Mouse (Mus musculus) hindbrain, embryonic 11.5 days (tissue): ENCODE measurements around the gene Fam187b. TPM values are rescaled to one million over a fixed set of nuclear protein-coding genes. Genes with fewer than 3 reads are reported as not detected.

ENCODE experiments used
- ATAC-seq: fragments of 200-750 bp; cut with Nextera tagmentation; 2 replicates; pipeline ENCODE4 v1.8.0; 2017; ENCODE audit warnings: mild to moderate bottlenecking, moderate TSS enrichment, moderate library complexity; ENCODE audit not compliant: low FRiP score
- DNase-seq: peaks from one replicate; pipeline ENCODE4 v3.0.0-alpha.2; 2015; ENCODE audit warnings: low spot score
- H3K27ac ChIP-seq: fragments of 300-500 bp; sonication (generic); 2 replicates; pipeline ENCODE4 v1.5.1; 2014; ENCODE audit warnings: mild to moderate bottlenecking, low read depth, low read length
- H3K27me3 ChIP-seq: fragments of 300-500 bp; sonication (generic); 2 replicates; pipeline ENCODE4 v1.6.1; 2014; ENCODE audit warnings: mild to moderate bottlenecking, low read length, moderate library complexity, mixed read lengths; ENCODE audit not compliant: control insufficient read depth, insufficient read depth
- H3K36me3 ChIP-seq: fragments of 300-500 bp; sonication (generic); 2 replicates; pipeline ENCODE4 v1.6.1; 2014; ENCODE audit warnings: mild to moderate bottlenecking, low read length, moderate library complexity, mixed read lengths; ENCODE audit not compliant: control insufficient read depth, insufficient read depth
- H3K4me1 ChIP-seq: fragments of 300-500 bp; sonication (generic); replicated peaks from 2 replicates; pipeline ENCODE4 v1.6.1; 2014; ENCODE audit warnings: low read length, mixed read lengths; ENCODE audit not compliant: control insufficient read depth, insufficient read depth
- H3K4me2 ChIP-seq: fragments of 300-500 bp; sonication (generic); replicated peaks from 2 replicates; pipeline ENCODE4 v1.6.1; 2014; ENCODE audit warnings: mild to moderate bottlenecking, low read depth, low read length
- H3K4me3 ChIP-seq: fragments of 300-500 bp; sonication (generic); 2 replicates; pipeline ENCODE4 v1.5.1; 2014; ENCODE audit warnings: low read depth, low read length
- H3K9ac ChIP-seq: fragments of 300-500 bp; sonication (generic); 2 replicates; pipeline ENCODE4 v1.6.1; 2014; ENCODE audit warnings: low read depth, low read length
- H3K9me3 ChIP-seq: fragments of 300-500 bp; sonication (generic); 2 replicates; pipeline ENCODE4 v1.6.1; 2016; ENCODE audit warnings: low read length; ENCODE audit not compliant: control insufficient read depth
- WGBS: fragments of 180-500 bp; shearing (Covaris S2); extraction: QIAGEN DNeasy Blood & Tissue Kit; methylation state at CpG from one replicate; pipeline ENCODE4 v1.1.7; 2014; 5-methylcytosine and 5-hydroxymethylcytosine counted together
- polyA plus RNA-seq: library from polyadenylated mRNA; unstranded; fragments of >200 nt; fragmentation: Nextera tagmentation; extraction: Ambion mirVana; gene quantifications from 2 replicates; pipeline ENCODE4 v1.2.1, GENCODE M21; 2014

Gene Fam187b
- polyA plus RNA-seq, 1 experiment from 2014 or later = 0.59 TPM

DNA sequence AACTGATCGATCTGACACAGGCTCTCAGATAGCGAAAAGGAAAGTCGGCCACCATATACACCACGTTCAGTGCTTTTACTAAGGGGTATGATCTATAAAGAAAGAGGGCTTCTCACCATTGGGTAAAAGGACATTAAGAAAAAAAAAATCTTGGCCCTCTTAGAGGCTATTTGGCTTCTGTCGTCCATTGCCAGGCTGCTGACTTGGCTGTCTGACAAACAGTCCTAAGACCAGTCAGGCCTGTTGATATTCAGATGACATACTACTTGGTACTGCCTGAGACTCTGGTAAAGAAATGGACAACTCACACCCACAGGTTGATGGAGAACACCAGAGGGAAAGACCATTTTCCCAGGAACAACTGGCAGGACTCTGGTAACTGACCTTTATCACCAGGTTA lies 39.4 kb downstream of the Fam187b start:
- 91% methylated on average over 5 of the region's 5 CpGs for WGBS
- ATAC-seq = no peak
- H3K9me3 ChIP-seq = no peaks in the 10 kb centered on the region

DNA sequence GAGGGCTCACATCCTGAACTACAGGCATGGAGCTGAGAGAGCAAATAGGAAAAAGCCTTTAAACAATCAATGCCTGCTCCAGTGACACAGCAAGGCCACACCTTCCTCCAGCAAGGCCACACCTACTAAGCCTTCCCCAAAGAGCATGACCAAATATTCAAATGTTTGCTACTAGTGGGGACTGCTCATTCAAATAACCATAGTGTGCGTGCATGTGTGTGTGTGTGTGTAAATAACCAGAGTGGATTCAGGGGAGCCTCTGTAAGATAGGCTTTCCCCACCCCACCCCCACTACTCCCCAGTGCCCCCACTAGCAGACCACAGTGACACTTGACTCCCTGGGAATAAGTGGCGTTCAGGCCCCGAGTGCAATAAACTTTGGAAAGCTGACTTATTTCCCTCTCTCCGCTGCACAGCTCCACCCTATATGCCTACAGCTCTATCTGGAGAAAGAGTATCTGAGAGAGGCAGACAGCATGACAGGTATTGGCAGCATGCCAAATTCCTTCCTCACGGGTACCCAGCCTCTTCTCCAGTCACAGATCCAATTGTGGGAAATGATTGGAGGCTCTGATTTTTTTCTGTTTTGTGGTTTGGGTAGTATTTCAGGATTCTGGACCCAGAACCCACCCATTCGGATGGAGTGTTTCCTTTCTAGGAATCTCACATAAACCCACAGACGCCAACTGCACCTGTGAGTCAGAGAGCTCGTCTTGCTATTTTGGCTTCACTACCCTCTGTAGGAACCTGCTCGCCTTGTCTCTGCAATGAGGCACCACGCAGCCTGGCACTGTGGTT lies 43.7 kb downstream of the Fam187b start:
- Histone ChIP-seq H3K9me3 (no peaks in the 10 kb centered on the region), H3K27ac (no peak overlapping the region), H3K4me2 (no peak overlapping the region), H3K4me3 (no peak overlapping the region), H3K9ac (no peak overlapping the region), H3K27me3 (no peaks in the 10 kb centered on the region), H3K4me1 (no peaks in the 10 kb centered on the region), H3K36me3 (no peaks in the 10 kb centered on the region)
- WGBS = 68% methylated on average over 10 of the region's 10 CpGs
- no peak for ATAC-seq
- DNase-seq = peak; percentile 18

More for the DNA sequence above, 39.4 kb downstream of the Fam187b start:
- Histone ChIP-seq H3K4me2 (no peak overlapping the region), H3K27me3 (no peaks in the 10 kb centered on the region), H3K27ac (no peak overlapping the region), H3K9ac (no peak overlapping the region), H3K4me1 (no peaks in the 10 kb centered on the region), H3K4me3 (no peak overlapping the region), H3K36me3 (no peaks in the 10 kb centered on the region)
- no peak for DNase-seq

DNA sequence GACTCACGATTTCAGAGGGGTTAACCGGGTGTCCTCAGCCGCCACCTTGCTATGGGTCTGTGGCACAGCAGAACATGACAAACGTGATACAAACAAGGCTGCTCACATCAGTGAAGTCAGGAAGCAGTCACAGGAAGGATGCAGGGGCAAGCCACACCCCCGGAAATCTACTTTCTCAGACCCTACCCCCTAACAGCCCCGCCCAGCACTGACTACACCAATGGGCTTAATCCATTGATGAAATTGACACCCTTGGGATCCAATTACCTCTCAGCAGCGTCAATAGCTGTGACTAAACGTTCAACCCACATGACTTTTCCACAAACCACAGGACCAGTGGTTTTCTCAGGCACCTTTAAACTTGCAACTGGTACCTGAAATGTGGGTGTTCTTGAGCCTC lies 55.0 kb downstream of the Fam187b start:
- Histone ChIP-seq H3K36me3 (no peaks in the 10 kb centered on the region), H3K4me2 (no peak overlapping the region), H3K27me3 (no peaks in the 10 kb centered on the region), H3K9ac (no peak overlapping the region), H3K4me1 (no peaks in the 10 kb centered on the region), H3K4me3 (no peak overlapping the region), H3K9me3 (no peaks in the 10 kb centered on the region), H3K27ac (no peak overlapping the region)
- no peak for ATAC-seq
- DNase-seq = no peak
- whole genome bisulfite sequencing = 74% methylated on average over 8 of the region's 8 CpGs

DNA sequence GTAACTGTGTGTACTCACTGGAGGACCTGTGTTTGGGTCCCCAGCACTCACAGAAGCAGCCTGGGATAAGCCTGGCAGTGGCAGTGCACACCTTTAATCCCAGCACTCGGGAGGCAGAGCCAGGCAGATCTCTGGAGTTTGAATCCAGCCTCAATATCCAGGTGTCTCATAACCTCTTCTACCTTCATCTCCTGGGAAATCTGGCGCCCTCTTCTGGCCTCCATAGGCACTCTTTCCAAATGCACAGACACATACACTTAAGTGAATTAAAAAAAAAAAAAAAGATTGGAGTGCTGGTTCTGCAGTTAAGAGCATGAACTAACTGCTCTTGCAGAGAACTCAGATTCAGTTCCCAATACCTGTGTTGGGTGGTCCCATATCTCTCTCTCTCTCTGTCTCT lies 57.1 kb downstream of the Fam187b start:
- Histone ChIP-seq H3K27ac (no peak overlapping the region), H3K4me1 (no peaks in the 10 kb centered on the region), H3K27me3 (no peaks in the 10 kb centered on the region), H3K9me3 (no peaks in the 10 kb centered on the region), H3K9ac (no peak overlapping the region), H3K4me3 (no peak overlapping the region), H3K36me3 (no peaks in the 10 kb centered on the region), H3K4me2 (no peak overlapping the region)
- DNase-seq = no peak
- WGBS = 76% methylated on average over 2 of the region's 2 CpGs
- no peak for ATAC-seq

DNA sequence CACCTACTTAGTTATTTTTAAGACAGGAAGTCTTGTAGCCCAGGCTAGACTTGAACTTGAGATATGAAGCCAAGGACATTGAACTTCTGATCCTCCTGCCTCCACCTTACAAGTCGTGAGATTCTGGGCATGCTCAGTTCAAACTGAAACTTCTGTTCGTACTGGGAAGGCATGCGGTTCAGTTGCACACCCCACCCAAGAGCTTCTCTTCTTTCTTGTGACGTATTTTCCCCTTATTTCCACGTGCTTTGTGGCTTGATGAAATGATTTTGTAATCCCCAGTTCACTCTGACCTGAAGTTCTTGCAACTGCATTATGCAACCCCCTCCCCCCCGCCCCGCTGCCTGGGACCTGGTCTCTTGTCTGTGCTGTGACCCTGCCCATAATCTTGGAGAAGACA lies 58.1 kb downstream of the Fam187b start:
- Histone ChIP-seq H3K27me3 (no peaks in the 10 kb centered on the region), H3K4me3 (no peak overlapping the region), H3K9me3 (no peaks in the 10 kb centered on the region), H3K4me2 (no peak overlapping the region), H3K36me3 (no peaks in the 10 kb centered on the region), H3K27ac (no peak overlapping the region), H3K4me1 (no peaks in the 10 kb centered on the region), H3K9ac (no peak overlapping the region)
- no peak for DNase-seq
- no peak for ATAC-seq
- 82% methylated on average over 7 of the region's 7 CpGs for WGBS

DNA sequence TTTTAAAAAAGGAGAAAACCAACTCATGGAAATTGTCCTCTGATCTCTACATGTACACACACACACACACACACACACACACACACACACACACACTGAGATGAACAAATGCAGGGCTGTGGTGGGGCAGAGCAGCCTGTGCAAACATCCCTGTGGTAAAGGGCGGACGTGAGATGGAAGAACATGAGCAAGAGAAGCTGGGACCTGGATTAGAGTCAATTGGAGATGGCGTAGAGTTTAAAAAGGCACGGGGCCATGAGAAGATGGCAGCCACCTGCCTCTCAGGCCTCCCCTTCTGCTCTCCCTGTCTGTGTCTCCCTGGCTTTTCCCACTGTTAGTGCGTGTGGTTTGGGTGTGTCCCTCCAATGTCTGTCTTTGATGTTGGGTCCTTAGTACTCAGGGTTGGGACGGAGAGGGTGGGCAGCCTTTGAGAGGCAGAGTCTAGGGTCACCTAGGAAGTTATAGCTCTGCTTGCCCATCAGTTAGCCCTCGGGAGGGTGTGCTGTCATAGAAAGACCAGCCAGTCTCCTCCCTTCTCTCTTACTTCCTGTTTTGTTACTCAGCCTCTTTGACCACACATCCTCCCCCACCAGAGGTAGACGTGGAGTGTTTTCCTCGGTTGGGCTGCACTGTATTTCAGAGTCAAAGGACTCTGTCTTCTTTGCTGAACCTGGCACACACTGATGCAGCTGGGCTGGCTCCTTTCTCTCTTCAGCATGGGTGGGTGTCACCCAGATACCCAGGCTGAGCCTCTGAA lies 60.0 kb downstream of the Fam187b start:
- Histone ChIP-seq H3K27me3 (no peaks in the 10 kb centered on the region), H3K4me3 (no peak overlapping the region), H3K36me3 (no peaks in the 10 kb centered on the region), H3K4me1 (no peaks in the 10 kb centered on the region), H3K9ac (no peak overlapping the region), H3K9me3 (no peaks in the 10 kb centered on the region), H3K27ac (no peak overlapping the region), H3K4me2 (no peak overlapping the region)
- no peak for DNase-seq
- 71% methylated on average over 9 of the region's 9 CpGs for WGBS
- no peak for ATAC-seq

DNA sequence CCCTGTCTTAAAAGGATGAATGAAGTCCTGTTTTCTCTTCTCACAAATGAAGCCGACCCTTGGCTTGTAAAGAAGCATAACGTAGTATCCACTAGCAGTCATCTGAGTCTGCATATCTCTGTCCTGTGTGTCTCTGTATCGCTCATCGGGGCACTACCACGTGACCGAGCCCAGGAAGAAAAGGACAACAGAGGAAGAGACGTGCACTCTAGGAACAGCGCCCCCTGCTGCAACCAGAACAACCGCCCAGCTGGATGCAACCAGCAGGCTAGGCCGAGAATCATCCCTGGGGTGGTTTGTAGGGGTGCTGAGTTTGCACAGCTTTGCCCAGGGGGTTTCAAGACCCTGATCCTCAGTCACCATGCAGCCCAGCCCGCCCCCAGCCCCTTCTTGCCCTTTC lies 61.2 kb downstream of the Fam187b start:
- Histone ChIP-seq H3K36me3 (no peaks in the 10 kb centered on the region), H3K9me3 (no peaks in the 10 kb centered on the region), H3K4me1 (no peaks in the 10 kb centered on the region), H3K4me2 (no peak overlapping the region), H3K9ac (no peak overlapping the region), H3K27me3 (no peaks in the 10 kb centered on the region), H3K4me3 (no peak overlapping the region), H3K27ac (no peak overlapping the region)
- 64% methylated on average over 11 of the region's 11 CpGs for WGBS
- ATAC-seq (no peak), DNase-seq (peak; percentile 15)

DNA sequence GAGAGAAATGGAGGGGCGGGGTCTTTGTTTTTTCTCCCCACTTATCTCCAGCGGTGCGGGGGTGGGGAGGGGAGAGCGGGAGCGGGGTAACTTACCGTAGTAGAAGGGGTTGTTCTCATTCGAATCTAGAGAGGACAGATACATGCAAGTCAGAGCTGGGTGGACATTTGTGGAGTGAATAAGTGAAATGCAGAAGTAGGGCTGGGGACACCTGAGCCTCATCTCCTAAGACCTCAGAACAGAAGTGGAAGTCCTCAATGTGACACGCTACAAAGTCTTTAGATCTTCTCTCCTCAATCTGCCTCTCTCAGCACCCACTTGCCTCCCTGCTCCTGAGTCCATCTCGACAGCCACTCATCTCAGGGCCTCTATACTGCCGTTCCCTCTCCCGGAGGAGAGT lies 61.7 kb downstream of the Fam187b start:
- WGBS = 76% methylated on average over 11 of the region's 11 CpGs
- Histone ChIP-seq H3K9ac (no peak overlapping the region), H3K36me3 (no peaks in the 10 kb centered on the region), H3K9me3 (no peaks in the 10 kb centered on the region), H3K4me1 (no peaks in the 10 kb centered on the region), H3K4me2 (no peak overlapping the region), H3K4me3 (no peak overlapping the region), H3K27me3 (no peaks in the 10 kb centered on the region), H3K27ac (no peak overlapping the region)
- ATAC-seq (no peak), DNase-seq (no peak)

DNA sequence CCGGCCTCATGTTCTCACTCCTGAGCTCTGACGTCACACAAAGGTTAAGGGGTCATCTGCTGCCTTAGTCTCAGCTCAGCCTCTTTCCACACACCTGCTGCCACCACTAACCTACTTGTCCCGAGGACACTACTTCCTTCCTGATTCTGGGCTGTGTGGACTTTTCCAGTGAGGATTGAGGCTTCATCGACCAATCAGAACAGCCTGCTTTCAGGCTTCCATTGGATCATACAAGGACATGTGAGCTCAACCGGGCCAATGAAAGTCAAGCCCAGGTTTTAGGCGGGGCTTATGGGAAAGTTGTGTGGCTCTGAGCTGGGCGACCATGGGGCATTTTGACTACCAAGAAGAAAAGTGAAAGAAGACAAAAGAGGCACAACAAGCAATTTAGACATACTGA lies 63.3 kb downstream of the Fam187b start:
- H3K4me1 ChIP-seq = no peaks in the 10 kb centered on the region
- no peak for ATAC-seq
- H3K27ac ChIP-seq = no peak overlapping the region
- H3K9me3 ChIP-seq = no peaks in the 10 kb centered on the region
- no peak overlapping the region for H3K9ac ChIP-seq
- peaks cover 9% of the 10 kb centered on the region for H3K27me3 ChIP-seq
- DNase-seq = no peak
- H3K4me3 ChIP-seq = no peak overlapping the region
- no peaks in the 10 kb centered on the region for H3K36me3 ChIP-seq
- 84% methylated on average over 7 of the region's 7 CpGs for WGBS
- no peak overlapping the region for H3K4me2 ChIP-seq
